23 mouse cellular contexts compared by ENCODE assay signal in genomic region chr11:83233621-83234020, GRCm38 (mm10). TPM values are rescaled to one million over a fixed set of nuclear protein-coding genes. Genes with fewer than 3 reads are reported as not detected.
DNase-seq lines count a peak whose midpoint lies in the region; ATAC-seq and TF ChIP-seq lines count a peak whose summit lies in the region.
"Not testable (repeated sequence)": the region's sequence is repeated elsewhere in the genome, so short reads cannot be mapped to it uniquely, and the experiment has no call there.
"Had no signal": no experiment of that assay in that cellular context is flagged by ENCODE, and none has a peak within 500 bp of the region (broad histone marks: within the 10 kb centered on the region; RNA-seq: fewer than 3 reads in every experiment).

No protein-coding gene starts in this region.

- H3K27me3 ChIP-seq in ES-Bruce4 (ENCODE audit: control insufficient read depth, insufficient read depth, low read length, poor library complexity, severe bottlenecking); MEL (ENCODE audit: control insufficient read depth in 1 of 2, insufficient read depth in 2 of 2, low read length in 2 of 2); embryonic facial prominence, embryonic 14.5 days (replicated peaks; ENCODE audit: control insufficient read depth, insufficient read depth, low read length); liver, embryonic 13.5 days; liver, embryonic 16.5 days (ENCODE audit: control insufficient read depth, insufficient read depth, low read depth, low read length); midbrain, embryonic 14.5 days (ENCODE audit: control insufficient read depth, insufficient read depth, low read length): not testable (repeated sequence)

- TF ChIP-seq POLR2A in ES-Bruce4 (IDR thresholded peaks at IDR 0.05; ENCODE audit: insufficient read depth, low read length); MEL (IDR thresholded peaks at IDR 0.05; ENCODE audit: control insufficient read depth in 1 of 2, insufficient read depth in 1 of 2, low read depth in 1 of 2, low read length in 2 of 2, poor library complexity in 1 of 2): not testable (repeated sequence)

- peaks cover 13% of the 10 kb centered on the region for H3K9me3 ChIP-seq in ES-Bruce4 (replicated peaks; ENCODE audit: control insufficient read depth, insufficient read depth, low read length, poor library complexity, severe bottlenecking)
- not testable (repeated sequence) for H3K9me3 ChIP-seq in MEL (replicated peaks; ENCODE audit: insufficient read depth, low read length); embryonic facial prominence, embryonic 14.5 days (ENCODE audit: control insufficient read depth, low read length); liver, embryonic 13.5 days (replicated peaks); liver, embryonic 16.5 days (replicated peaks; ENCODE audit: control insufficient read depth, low read length); midbrain, embryonic 14.5 days (ENCODE audit: control insufficient read depth, low read length)

- H3K79me2 ChIP-seq in MEL (ENCODE audit: control insufficient read depth, insufficient read depth, low read length, poor library complexity): peaks cover 19% of the 10 kb centered on the region

- 27% methylated on average over 5 of the region's 5 CpGs for WGBS in embryonic facial prominence, embryonic 14.5 days
- 23% methylated on average over 5 of the region's 5 CpGs for WGBS in liver, embryonic 13.5 days (ENCODE audit: insufficient replicate concordance)
- WGBS in liver, embryonic 16.5 days (ENCODE audit: insufficient replicate concordance): 26% methylated on average over 5 of the region's 5 CpGs
- WGBS in midbrain, embryonic 14.5 days: 46% methylated on average over 5 of the region's 5 CpGs

- H3K4me1 ChIP-seq in ES-Bruce4 (ENCODE audit: control insufficient read depth, insufficient read depth, low read length); embryonic facial prominence, embryonic 14.5 days (ENCODE audit: control insufficient read depth, insufficient read depth, low read length); liver, embryonic 16.5 days (ENCODE audit: control insufficient read depth, low read depth, low read length); midbrain, embryonic 14.5 days (ENCODE audit: control insufficient read depth, insufficient read depth, low read length): not testable (repeated sequence)
- peaks cover 11 to 19% of the 10 kb centered on the region in 2 experiments for H3K4me1 ChIP-seq in MEL (ENCODE audit: control insufficient read depth in 1 of 2, insufficient read depth in 2 of 2, low read length in 2 of 2)
- H3K4me1 ChIP-seq in liver, embryonic 13.5 days (replicated peaks): peaks cover 38% of the 10 kb centered on the region

- TF ChIP-seq RAD21 in MEL (IDR thresholded peaks at IDR 0.05; ENCODE audit: low read depth, low read length): not testable (repeated sequence)

- H3K27ac ChIP-seq in ES-Bruce4 (ENCODE audit: insufficient read depth, low read length): peak overlapping the region; percentile 98
- H3K27ac ChIP-seq in MEL (ENCODE audit: control insufficient read depth, low read depth, low read length); embryonic facial prominence, embryonic 14.5 days (replicated peaks; ENCODE audit: low read depth, low read length); midbrain, embryonic 14.5 days (replicated peaks; ENCODE audit: low read depth, low read length): not testable (repeated sequence)
- peak overlapping the region; percentile 35 for H3K27ac ChIP-seq in liver, embryonic 13.5 days
- H3K27ac ChIP-seq in liver, embryonic 16.5 days (ENCODE audit: low read length): peak overlapping the region; percentile 75

- H3K4me3 ChIP-seq in ES-Bruce4 (ENCODE audit: low read depth, low read length); MEL (ENCODE audit: control insufficient read depth in 1 of 2, insufficient read depth in 1 of 2, low read depth in 2 of 2, low read length in 2 of 2); embryonic facial prominence, embryonic 14.5 days (ENCODE audit: low read depth, low read length); liver, embryonic 13.5 days (replicated peaks); liver, embryonic 16.5 days (ENCODE audit: low read depth, low read length); midbrain, embryonic 14.5 days (replicated peaks; ENCODE audit: low read depth, low read length): not testable (repeated sequence)

- TF ChIP-seq EP300 in ES-Bruce4 (IDR thresholded peaks at IDR 0.05; ENCODE audit: insufficient read depth, low read depth, low read length): peak; percentile 96
- TF ChIP-seq EP300 in MEL (IDR thresholded peaks at IDR 0.05; ENCODE audit: low read depth in 1 of 2, low read length in 2 of 2): not testable (repeated sequence)

- DNase-seq in MEL (ENCODE audit: low read depth, low spot score); liver, embryonic 13.5 days: not testable (repeated sequence)
- DNase-seq in c-Kit-positive CD71-positive TER-119-negative erythroid progenitor cells, embryonic 14.5 days (ENCODE audit: low read depth): peak; percentile 60
- peak; percentile 2 for DNase-seq in embryonic facial prominence, embryonic 14.5 days (ENCODE audit: low spot score)
- peak; percentile 9 for DNase-seq in forelimb bud, embryonic 11.5 days (ENCODE audit: low read depth, low spot score)
- DNase-seq in midbrain, embryonic 14.5 days: peak; percentile 1

- H3K36me3 ChIP-seq in ES-Bruce4 (ENCODE audit: control insufficient read depth, insufficient read depth, low read length, poor library complexity, severe bottlenecking); embryonic facial prominence, embryonic 14.5 days (ENCODE audit: control insufficient read depth, insufficient read depth, low read length); liver, embryonic 13.5 days; liver, embryonic 16.5 days (ENCODE audit: control insufficient read depth, insufficient read depth); midbrain, embryonic 14.5 days (ENCODE audit: control insufficient read depth, insufficient read depth, low read length): not testable (repeated sequence)
- H3K36me3 ChIP-seq in MEL (ENCODE audit: control insufficient read depth in 1 of 2, insufficient read depth in 2 of 2, low read length in 2 of 2): peaks cover 17 to 38% of the 10 kb centered on the region in 2 experiments

- H3K4me2 ChIP-seq in embryonic facial prominence, embryonic 14.5 days (ENCODE audit: low read depth, low read length); midbrain, embryonic 14.5 days (ENCODE audit: low read length): not testable (repeated sequence)
- peak overlapping the region; percentile 17; the same call in 1 of the 2 replicates for H3K4me2 ChIP-seq in liver, embryonic 13.5 days
- 0 out of 2 replicates have a peak overlapping the region, but pooled peaks have one; percentile 7 for H3K4me2 ChIP-seq in liver, embryonic 16.5 days (ENCODE audit: low read depth, low read length)

- TF ChIP-seq CTCF in ES-Bruce4 (IDR thresholded peaks at IDR 0.05; ENCODE audit: low read depth, low read length); MEL (IDR thresholded peaks at IDR 0.05 in 2 of 3, conservative IDR thresholded peaks at IDR 0.05 in 1 of 3; ENCODE audit: control insufficient read depth in 1 of 3, insufficient read depth in 1 of 3, low read depth in 2 of 3, low read length in 3 of 3, poor library complexity in 1 of 3, severe bottlenecking in 1 of 3): not testable (repeated sequence)

- not testable (repeated sequence) for ATAC-seq in embryonic facial prominence, embryonic 14.5 days (ENCODE audit: low read depth); midbrain, embryonic 14.5 days (ENCODE audit: low FRiP score, low TSS enrichment)
- peak; percentile 55; the same call in 1 of the 2 replicates for ATAC-seq in liver, embryonic 13.5 days (ENCODE audit: low read depth)
- ATAC-seq in liver, embryonic 16.5 days (ENCODE audit: low read depth): peak; percentile 73

- H3K9ac ChIP-seq in ES-Bruce4 (ENCODE audit: low read depth, poor library complexity, severe bottlenecking); MEL (ENCODE audit: control insufficient read depth, low read depth, low read length, poor library complexity, severe bottlenecking); embryonic facial prominence, embryonic 14.5 days (ENCODE audit: low read depth, low read length); liver, embryonic 13.5 days; liver, embryonic 16.5 days (ENCODE audit: low read depth, low read length); midbrain, embryonic 14.5 days (replicated peaks; ENCODE audit: low read length): not testable (repeated sequence)

RNA-seq across cellular contexts. Expression of gene Slfn3, which starts 42.5 kb away (rescaled TPM):
- polyA plus RNA-seq in ES-Bruce4 (2011; ENCODE audit: insufficient read depth, insufficient read length, low read depth, missing spikeins) (0.41 and 1.2 TPM in 2 replicates), MEL (2012; ENCODE audit: insufficient read depth in 1 of 2, insufficient read length in 2 of 2, low read depth in 1 of 2, low replicate concordance in 2 of 2, missing spikeins in 1 of 2) (under 1 TPM in 1 of 2 experiments, not detected in 1; 0.35 TPM)
- 0.10 and 0.23 TPM in 2 replicates for total RNA-seq in MEL (2012; rRNA removed)
- 1.7 TPM in 2 replicates for polyA plus RNA-seq in embryonic facial prominence, embryonic 14.5 days (2014; fragmentation: Nextera tagmentation; extraction: Ambion mirVana)
- polyA plus RNA-seq in liver, embryonic 13.5 days (2015; fragmentation: Nextera tagmentation; extraction: Ambion mirVana): 1.2 and 2.0 TPM in 2 replicates
- polyA plus RNA-seq in liver, embryonic 16.5 days (2015; fragmentation: Nextera tagmentation; extraction: Ambion mirVana): 2.0 and 2.5 TPM in 2 replicates
- 0.19 and 0.38 TPM in 2 replicates for polyA plus RNA-seq in midbrain, embryonic 14.5 days (2014; fragmentation: Nextera tagmentation; extraction: Ambion mirVana)
- polyA plus RNA-seq: hindbrain, embryonic 14.5 days; Patski had no signal

RNA-seq across cellular contexts. Expression of gene Slfn14, which starts 52.9 kb away (rescaled TPM):
- polyA plus RNA-seq in ES-Bruce4 (2011; ENCODE audit: insufficient read depth, insufficient read length, low read depth, missing spikeins): not detected in 2 replicates
- total RNA-seq in MEL (2012; rRNA removed): 0.04 and 0.07 TPM in 2 replicates
- polyA plus RNA-seq in MEL (2012; ENCODE audit: insufficient read depth in 1 of 2, insufficient read length in 2 of 2, low read depth in 1 of 2, low replicate concordance in 2 of 2, missing spikeins in 1 of 2): under 1 TPM in 1 of 2 experiments, not detected in 1; 0.19 TPM
- 0.12 and 0.22 TPM in 2 replicates for polyA plus RNA-seq in embryonic facial prominence, embryonic 14.5 days (2014; fragmentation: Nextera tagmentation; extraction: Ambion mirVana)
- 21.6 and 24.7 TPM in 2 replicates for polyA plus RNA-seq in liver, embryonic 13.5 days (2015; fragmentation: Nextera tagmentation; extraction: Ambion mirVana)
- 39.7 and 43.0 TPM in 2 replicates for polyA plus RNA-seq in liver, embryonic 16.5 days (2015; fragmentation: Nextera tagmentation; extraction: Ambion mirVana)
- 0.05 TPM in 1 of 2 replicates, not detected in the other for polyA plus RNA-seq in midbrain, embryonic 14.5 days (2014; fragmentation: Nextera tagmentation; extraction: Ambion mirVana)
- total RNA-seq: adrenal gland, adult 8-10 months; adrenal gland, postnatal 25 days; gastrocnemius, adult 18-20 months; gastrocnemius, postnatal 36 days; granulocyte monocyte progenitor cell, adult 5-6 weeks; hindbrain, postnatal 0 days had no signal
- polyA plus RNA-seq: activated CD4-positive, CD25-positive, alpha-beta regulatory T cell, adult 4 months; forebrain, embryonic 15.5 days; heart, adult 2 months; hindbrain, embryonic 14.5 days; hindbrain, postnatal 0 days; Patski had no signal

RNA-seq across cellular contexts. Expression of gene Slfn4, which starts 58.6 kb away (rescaled TPM):
- polyA plus RNA-seq in ES-Bruce4 (2011; ENCODE audit: insufficient read depth, insufficient read length, low read depth, missing spikeins) (not detected in 2 replicates), MEL (2012; ENCODE audit: insufficient read depth in 1 of 2, insufficient read length in 2 of 2, low read depth in 1 of 2, low replicate concordance in 2 of 2, missing spikeins in 1 of 2) (under 1 TPM in 1 of 2 experiments, not detected in 1; 0.04 TPM)
- total RNA-seq in MEL (2012; rRNA removed): not detected in 2 replicates
- 0.08 and 0.26 TPM in 2 replicates for polyA plus RNA-seq in embryonic facial prominence, embryonic 14.5 days (2014; fragmentation: Nextera tagmentation; extraction: Ambion mirVana)
- 0.06 and 0.08 TPM in 2 replicates for polyA plus RNA-seq in liver, embryonic 13.5 days (2015; fragmentation: Nextera tagmentation; extraction: Ambion mirVana)
- 0.99 and 1.2 TPM in 2 replicates for polyA plus RNA-seq in liver, embryonic 16.5 days (2015; fragmentation: Nextera tagmentation; extraction: Ambion mirVana)
- polyA plus RNA-seq in midbrain, embryonic 14.5 days (2014; fragmentation: Nextera tagmentation; extraction: Ambion mirVana): 0.05 and 0.20 TPM in 2 replicates
- total RNA-seq: gastrocnemius, postnatal 36 days had no signal
- polyA plus RNA-seq: forebrain, embryonic 12.5 days; forebrain, embryonic 15.5 days; heart, embryonic 10.5 days; heart, embryonic 13.5 days; hindbrain, embryonic 11.5 days; hindbrain, embryonic 14.5 days had no signal

Comparison
In these comparisons a context has a peak if more than half of its experiments do, and no peak if none do; other contexts are left out.
1. RNA of gene Slfn14, which starts 52.9 kb away (polyA plus RNA-seq): 39.7 to 43.0 TPM in liver, embryonic 16.5 days and 21.6 to 24.7 TPM in liver, embryonic 13.5 days; 0.12 to 0.22 TPM in embryonic facial prominence, embryonic 14.5 days, 0.19 TPM in MEL, 0.05 TPM in midbrain, embryonic 14.5 days and not detected in ES-Bruce4; every median in the first group is over 10 times any median in the second.